Mouse (Mus musculus) lung, postnatal 25 days (tissue): Measurements from ENCODE around the gene Npas3.
A peak's percentile ranks its signal among the peaks of the same experiment; 100 is the strongest.

Experiments used
- DNase-seq: peaks from one replicate; pipeline ENCODE4 v3.0.0; 2022; ENCODE audit warnings: low spot score

Gene Npas3

DNA sequence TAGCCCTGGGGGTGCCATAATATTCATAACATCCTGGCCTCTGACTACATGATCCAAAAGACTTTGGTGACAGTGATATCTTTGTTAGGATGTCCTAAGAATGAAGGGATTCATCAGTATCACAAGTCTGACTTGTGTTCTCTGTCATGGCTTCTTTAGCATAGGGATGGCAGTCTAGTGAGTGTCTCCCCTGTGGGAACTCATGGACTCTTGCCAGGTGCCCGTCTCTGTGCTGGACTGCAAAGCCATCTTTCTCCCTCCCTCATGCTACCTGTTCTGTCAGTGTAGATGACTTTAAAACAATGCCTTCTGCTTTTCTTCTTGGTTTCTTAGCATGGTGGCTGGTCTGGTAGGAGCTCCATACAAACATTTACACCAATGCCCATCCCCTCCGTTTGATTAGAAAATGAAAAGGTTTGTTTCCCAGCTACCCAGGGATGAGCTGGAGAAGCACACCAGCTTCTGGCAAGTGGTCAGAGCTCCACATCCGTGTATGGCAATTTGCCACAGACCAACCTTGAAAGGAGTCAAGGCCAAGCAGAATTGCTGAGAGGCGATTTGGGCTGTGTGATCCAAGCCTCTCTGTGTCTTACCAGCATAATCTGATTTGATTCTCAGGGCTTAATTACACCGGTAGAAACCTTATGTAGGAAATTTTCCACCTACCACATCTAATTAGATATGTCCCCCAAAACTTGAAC lies 616.1 kb downstream of the Npas3 start:
- DNase-seq, result no peak

DNA sequence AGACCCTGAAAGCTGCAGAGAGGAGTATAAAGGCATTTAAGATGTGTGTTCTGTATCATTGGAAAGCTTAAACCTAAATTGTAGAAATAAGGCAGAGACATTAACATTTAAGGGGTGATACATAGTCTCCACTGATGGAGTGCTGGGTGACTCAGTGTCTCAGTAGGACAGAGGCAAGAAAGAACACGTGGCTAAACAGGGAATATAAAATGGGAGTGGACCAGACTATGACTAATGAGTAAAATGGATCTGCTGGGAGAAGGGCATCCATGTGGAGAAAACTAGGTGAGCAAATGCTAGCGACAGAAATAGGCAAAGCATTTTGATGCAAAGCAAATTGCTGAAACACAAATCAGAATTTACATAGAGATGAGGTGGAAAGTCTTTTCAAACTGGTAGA lies 617.2 kb downstream of the Npas3 start:
- DNase-seq, result no peak

DNA sequence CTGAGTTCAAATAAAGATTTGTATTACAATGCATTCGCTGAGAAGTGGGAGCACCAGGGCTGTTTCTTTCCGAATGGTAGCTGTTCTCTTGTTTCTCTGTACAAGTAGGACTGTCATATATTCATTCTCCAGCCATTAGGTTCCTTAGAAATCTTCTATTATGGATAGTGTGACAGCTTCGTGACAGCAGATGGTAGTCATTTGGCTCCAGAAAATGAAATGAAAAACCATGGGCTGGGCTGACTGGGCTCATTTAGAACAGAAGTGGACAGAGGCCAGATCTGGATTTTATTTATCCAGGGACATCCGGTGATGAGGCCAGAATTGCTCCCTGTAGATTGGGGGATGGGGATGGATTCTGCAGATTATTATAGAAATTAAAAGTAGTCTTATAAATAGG lies 621.5 kb downstream of the Npas3 start:
- DNase-seq, result no peak

DNA sequence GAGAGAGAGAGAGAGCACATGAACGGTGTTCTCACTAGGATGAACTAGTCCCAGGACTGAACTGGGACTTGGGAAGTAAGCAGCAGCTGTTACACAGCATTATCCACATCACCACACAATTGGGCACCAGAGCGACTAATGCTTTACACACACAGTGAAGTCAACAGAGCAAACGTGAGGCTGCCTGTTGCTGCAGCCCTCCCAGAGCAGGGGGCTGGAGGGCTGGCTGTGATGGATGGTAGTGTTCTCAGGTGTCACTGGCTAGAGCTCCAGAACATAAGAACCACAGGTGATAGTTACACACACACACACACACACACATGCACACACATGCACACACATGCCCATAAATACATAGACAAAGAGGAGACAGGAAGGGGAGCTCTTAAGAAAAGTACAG lies 626.7 kb downstream of the Npas3 start:
- DNase-seq, result no peak

DNA sequence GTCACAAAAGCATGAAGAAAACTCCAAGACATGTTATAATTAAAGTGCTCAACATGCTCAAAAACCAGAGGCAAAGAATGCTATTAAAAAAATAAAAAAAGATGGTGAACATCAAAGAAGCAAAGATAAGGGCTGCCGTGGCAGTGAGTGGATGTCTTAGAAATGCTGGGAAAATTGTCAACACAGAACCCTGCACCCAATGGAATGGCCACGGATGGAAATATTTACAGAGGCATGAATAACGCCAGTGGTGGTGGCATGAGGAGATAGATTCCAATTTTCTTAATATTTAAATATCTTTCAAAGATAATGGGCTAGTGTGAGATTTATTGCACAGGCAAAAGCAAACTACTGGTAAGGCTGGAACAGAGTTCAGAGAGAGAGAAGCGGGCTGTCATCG lies 628.2 kb downstream of the Npas3 start:
- no peak for DNase-seq

DNA sequence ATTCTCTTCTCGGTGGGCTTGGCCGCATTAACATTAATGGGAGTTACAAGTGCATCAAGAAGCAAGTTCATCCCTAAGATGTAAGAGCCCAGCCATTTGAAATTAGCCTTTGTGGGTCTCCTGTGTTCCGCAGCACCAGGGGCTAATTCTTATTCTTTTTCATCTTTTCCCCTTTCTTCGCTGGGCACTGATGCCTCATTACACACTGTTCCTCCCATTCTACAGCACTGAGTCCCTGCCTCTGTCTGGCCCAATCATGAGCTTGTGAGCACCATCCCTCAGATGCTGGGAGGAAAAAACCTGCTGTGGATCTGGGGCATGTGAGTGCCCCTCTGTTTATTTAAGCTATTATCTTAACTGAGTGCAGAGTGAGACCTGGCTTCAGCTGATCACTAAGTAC lies 633.2 kb downstream of the Npas3 start:
- no peak for DNase-seq

DNA sequence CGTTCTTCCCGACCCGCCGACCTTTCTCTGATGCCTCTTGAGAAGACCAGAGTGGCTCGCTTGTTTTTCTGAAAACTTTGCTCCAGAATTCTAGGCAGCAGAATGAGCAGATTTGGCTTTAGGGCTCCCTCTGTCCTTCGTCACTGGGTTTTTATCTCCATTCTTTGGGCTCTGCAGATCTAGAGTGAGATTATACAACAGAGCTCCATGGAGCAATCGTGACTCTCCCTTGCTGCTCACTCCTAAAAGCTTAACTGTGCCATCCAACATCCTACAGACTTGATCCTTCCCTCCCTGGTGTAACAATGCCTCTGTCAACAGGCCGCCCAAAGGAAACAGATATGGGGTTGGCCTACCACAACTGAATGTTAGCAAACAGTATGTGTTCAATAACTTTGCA lies 634.4 kb downstream of the Npas3 start:
- DNase-seq, result no peak

DNA sequence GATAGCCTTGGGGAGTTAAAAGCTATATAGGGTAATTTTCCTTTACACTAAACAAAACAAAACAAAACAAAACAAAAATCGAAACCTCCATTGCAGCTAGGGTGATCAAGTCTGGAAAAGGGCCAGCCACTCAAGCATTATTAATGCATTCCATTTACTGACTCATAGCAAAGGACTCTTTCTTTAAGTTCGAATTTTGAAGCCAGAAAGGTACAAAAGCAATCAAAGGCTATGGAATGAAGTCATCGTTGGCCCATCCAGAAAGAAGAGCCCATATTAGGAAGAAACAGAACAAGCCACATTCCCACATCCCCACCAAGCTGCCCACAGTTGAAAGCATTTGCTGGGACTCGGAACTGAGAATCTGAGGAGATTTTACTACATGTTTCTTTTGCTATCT lies 640.1 kb downstream of the Npas3 start:
- DNase-seq, result no peak

DNA sequence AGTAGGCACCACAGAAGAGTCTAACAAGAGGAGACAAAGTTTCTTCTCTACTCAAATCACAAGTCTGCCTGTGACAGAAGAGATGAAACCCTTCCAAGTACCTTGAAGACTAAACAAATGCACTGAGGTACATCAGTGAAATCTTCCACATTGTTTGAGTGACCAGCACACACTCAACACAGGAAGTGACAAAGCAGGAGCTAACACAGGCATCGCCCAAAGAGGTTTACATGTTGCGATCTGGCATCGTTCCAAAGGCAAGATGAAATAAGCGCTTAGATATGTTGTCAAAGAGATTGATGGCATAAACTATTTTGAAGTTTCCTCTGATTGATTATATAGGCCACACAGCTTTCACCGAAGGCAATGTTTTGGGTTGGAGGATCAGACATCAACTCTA lies 647.4 kb downstream of the Npas3 start:
- DNase-seq, result no peak

DNA sequence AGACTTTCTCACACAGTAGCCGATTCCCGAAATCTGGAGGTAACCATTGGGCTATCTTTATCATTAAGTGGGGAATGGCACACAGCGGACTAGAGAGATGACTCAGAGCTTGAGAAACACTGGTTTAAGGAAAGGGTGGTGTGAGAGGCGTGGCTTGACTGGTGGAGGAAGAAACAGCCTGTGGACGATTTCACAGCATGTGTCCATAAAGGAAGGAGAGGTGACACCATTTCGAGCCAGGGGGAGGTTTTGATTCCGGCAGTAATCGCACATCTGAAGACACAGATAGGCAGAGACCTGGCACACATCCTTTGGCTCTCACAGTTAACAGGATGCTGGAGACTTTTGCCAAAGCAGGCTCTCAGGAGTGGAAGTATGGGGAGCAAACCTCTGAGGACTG lies 660.3 kb downstream of the Npas3 start:
- DNase-seq, result no peak

DNA sequence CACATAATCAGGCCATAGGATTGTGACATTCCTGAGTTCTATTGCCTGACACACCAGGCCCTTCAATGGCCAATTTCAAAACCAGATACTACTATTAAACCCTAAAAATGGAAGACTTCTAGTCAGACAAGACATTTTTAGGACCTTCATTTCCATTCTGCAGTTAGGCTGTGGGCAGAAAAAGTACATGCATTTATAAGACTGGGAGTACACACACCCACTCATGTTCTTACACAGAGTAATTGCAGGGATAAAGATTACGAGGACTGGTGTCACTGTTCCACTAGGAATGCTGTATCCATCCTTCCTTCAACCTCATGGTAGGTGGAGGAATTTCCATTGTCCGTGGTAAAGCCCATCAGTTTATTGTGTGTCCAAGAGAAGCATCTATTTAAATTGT lies 661.7 kb downstream of the Npas3 start:
- no peak for DNase-seq

DNA sequence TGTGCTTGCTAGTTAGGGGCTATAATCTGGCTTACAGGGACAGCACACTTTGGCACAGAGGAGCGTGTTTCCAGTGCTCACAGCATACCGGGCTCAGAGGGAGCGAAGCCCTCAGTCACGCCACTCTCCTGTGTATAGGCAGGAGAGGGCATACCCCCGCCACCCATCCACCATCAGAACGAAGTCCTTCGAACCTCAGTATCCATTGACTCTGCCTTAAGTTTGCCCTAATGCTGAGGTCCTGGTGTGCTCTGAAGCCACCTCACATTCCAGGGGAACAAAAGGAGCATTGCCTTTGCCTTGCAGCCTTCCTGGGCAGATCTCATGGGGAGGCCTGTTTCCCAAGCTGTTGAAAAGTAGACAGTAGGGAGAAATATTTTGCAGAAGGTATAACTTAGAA lies 673.7 kb downstream of the Npas3 start:
- DNase-seq, result no peak

DNA sequence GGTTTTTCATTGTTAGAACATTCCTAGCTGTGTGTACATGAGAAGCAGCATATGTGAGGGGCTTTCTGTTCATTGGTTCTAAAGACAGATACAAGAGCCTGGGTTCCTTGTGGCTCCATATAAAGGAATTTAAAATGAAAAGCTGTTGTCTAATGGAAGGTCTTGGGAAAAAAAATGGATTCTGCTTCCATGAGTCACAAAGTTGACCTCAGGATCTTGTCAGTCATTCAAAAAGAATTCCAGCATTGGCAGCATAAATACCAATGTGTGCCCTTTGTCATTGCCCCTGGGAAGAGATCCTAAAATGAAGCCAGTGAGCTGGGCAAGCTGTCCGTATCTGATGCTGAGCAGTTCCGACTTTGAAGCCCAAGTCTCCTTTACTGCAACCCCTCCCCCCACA lies 700.3 kb downstream of the Npas3 start:
- no peak for DNase-seq

DNA sequence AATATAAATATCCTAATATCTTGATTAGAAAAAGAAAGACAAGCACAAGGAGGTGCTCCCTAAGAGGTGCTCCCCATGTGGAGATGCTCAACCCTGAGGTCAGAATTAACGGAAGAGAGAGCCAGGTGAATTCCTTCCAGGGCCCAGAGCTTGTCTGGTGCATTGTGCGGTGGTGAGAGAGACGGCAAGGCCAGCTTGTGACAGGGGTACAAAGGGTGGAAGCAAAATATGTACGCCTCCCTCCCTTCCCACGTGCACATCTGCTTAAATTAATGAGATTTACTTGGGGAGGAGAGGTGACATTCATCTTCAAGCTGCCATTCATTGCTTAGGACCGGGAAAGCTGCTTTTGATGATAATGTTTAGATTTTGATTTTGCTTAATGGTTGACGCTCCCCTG lies 713.5 kb downstream of the Npas3 start:
- DNase-seq, result no peak

DNA sequence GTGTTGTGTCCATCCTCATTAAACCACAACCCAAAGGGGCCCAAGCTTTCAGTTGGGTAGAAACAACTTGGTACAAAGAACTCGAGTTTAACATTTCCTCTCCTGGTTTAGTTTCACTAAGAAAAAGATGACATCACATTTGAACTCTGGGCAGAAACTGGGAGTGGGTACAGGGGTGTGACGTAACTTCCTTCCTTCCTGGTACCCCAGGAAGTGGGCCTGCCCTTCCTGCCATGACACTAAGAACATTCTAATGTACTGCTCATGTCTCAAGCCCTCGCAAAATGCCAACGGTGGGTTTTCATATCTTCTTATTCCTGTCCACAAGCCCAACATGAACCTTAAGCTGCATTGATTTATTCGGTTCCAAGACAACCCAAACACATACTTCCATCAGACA lies 715.1 kb downstream of the Npas3 start:
- no peak for DNase-seq

DNA sequence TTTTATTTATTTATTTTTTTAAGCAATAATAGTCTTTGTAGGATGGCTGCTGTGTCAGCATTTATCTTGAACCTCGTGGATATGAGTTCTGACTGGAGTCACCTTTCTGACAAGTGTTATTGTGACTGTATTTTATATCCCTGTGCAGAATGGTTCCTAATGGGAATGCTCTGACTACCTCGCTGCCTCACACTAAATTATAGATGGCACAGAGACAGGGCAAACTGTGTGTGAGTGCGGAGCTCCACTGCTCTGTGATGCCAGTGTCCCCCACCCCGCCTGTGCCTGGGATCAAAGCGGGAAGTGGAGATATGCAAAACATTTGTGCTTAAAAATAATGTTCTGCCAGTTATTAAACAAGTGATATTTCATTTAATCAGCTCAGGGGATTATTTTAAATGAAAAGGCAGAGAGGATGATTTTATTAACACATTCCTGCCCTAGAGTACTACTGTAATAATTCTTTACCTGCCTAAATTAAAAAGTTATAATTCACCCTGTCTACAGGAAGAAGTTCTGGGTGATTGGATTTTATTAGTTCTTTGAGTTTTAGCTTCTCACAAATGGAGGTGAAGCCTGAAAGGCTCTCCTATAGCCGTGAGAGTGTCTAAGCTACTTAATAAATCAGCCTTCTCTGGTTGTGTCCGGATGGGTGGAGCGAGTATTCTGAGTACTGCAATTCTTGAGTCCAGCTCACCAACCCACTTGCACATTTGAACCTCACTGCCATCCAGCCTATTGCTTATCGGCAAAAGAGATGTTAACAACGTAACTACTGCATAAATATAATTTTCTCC lies 721.1 kb downstream of the Npas3 start:
- DNase-seq, result no peak

DNA sequence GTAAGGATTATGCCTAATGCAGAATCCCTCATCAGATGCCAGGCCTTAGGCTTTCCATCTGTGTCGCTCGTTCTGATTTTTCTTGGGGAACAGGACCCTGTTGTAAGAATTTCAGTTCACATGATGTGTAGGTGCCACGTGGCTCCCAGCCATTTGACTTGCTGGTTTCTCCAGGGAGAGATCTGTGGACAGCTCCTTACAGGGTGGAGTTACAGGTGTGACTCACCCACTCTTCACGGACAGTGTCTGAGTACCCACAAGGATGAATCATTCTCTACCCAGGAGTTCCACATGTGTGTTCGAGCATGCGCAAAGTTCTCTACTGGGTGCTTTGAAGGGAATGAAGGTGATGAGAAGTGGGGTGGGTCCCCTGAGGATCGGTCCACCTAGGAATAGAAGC lies 722.2 kb downstream of the Npas3 start:
- DNase-seq, result no peak

DNA sequence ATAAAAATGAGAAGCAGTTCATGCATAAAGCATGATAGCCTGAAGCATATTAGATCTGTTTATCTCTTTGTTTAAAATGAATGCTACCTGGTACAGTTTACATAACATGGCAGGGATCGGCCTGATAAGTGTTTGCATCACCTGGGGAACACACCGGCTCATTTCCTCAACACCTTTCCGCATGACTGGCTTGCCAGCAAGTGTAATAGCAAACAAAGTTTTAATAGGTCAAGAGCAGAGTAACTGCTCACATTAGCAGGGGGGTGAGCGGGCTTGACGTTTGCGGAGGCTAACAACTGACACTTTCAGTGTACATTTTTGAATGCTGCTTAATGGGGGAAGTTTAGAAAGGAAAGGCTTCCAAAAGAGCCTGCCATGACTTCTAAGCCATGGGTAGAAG lies 724.9 kb downstream of the Npas3 start:
- peak; percentile 69 for DNase-seq

DNA sequence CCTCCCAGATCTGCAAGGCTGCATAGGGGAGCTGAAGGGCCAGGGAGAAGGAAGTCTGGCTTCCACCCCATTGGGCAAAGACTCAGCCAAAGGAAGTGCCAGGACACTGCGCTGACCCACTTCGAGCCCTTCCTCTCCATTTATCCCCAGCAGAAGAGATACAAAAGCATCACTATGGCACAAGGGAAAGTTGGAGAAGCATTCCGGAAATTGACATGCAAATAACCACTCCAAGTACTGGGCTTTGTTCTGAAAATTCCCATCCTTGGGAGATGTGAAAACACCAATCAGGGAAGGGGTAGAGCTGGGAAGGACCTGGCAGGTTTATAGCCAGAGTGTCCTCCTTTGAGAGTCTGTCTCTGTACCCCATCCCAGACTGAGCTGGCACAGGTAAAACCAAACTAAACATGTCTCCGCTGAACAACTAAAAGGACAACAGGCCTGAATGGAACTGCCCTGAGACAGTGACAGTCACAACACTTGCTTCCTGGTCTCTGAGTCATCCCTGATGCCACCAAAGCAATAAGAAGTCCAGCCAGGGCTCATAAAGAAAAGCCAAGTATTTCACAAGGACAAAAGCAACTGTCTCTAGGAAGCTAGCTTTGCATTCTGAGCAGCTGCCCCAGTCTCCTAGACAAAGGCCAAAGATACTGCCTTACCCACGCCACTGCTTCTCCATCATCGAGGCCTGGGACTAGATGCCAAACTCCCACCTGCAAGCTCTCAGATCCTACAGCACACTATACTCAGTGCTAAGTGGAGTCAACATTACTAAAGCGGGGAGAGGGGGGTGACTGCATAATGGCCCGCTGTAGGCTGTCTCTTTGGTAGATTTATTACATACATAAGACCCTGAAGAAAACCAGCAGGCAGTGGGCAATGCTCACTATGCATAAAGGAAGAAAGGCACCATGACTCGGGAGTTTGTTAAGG lies 733.4 kb downstream of the Npas3 start:
- no peak for DNase-seq

DNA sequence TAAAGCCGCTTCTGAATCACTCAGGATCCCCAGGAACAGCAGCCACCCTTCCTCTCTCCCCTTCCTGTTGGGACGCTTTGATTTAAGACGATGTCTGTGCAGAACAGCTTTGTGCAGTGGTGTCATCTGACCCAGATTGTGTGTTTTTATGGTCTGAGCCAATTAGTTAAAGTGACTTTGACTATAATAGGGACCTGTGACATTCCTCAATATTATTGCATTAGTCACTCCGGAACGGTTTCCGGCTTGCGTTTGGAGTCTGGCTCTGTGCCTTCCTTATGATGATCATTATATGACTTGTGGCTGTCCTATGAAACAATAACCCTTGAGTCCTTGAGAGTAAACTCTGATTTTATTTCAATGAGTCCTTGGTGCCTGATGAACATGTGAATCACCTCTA lies 735.5 kb downstream of the Npas3 start:
- no peak for DNase-seq

DNA sequence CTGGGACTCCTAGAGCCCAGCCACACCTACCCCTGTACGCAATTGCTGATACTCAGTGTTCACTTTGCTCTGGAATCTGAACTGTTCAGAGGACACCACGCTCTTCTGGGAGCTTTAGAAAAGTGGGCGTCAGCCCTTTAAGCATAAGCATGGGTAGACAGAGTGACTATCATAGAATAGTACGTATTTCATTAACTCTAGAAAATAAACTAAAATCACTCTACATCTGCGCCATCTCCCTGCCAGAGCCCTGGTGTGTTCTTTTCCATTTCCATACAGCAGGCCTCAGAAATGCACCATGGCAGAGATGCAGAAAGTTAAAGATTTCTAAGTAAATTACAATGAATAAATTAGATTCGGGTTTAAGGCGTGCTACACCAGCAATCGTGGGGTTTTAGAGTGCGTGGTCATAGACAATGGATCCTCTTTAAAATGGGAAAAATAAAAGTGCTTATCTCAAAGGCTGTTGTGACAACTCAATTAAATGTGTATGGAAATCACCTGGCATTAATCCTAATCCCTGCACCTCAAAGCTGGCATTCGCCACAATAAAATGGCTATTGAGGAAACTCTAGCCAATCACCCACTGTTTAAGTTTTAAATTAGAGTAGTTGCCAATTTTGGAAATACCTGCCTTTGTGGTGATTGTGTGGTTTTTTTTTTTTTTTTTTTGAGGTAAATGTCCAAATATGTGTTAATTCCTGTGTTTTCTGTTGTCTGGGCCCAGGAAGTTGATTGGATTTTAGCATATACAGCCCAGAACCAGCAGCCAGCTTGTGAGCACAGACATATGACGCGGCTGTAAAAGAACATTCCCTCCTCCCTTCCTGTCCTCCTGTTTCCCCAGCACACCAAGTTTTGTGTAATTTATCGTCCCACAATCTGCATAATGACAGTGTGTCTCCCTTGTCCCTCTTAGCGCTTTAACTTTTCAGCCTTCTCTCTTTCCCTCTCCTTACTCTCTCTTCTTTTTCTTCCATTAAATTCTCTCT lies 737.7 kb downstream of the Npas3 start:
- no peak for DNase-seq

DNA sequence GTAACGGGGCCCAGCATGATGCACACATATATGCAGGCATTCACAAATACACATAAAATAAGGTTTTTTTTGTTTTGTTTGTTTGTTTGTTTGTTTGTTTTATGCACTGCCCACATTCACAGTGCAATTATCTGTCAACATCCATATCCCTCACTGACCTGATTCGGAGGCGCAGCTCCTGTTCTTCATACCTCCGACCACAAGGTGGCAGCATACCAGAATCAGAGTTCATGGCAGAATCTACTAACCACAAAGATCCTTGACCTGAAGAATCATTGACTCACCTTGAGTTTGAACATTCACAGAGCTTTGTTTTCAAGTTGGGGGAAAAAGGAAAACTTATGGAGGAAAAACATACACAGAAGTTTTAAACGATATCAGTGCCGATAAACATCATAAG lies 743.9 kb downstream of the Npas3 start:
- no peak for DNase-seq
